Mouse (Mus musculus): ENCODE measurements around the gene Eps8l2. TPM values are rescaled to one million over a fixed set of nuclear protein-coding genes. Genes with fewer than 3 reads are reported as not detected.

Eps8l2 gene
- polyA plus RNA-seq, 1 experiment from 2014 or later, result 1.4 TPM

- ATAC-seq (ENCODE audit: low FRiP score, low read depth), result no peak
- Histone ChIP-seq H3K9ac (replicated peaks) (no peak overlapping the region), H3K27ac (replicated peaks) (no peak overlapping the region), H3K9me3 (no peaks in the 10 kb centered on the region), H3K36me3 (no peaks in the 10 kb centered on the region), H3K4me1 (0 out of 2 replicates have a peak, but pooled peaks cover 3% of the 10 kb centered on the region), H3K4me2 (replicated peaks) (no peak overlapping the region), H3K4me3 (no peak overlapping the region), H3K27me3 (peaks cover 1% of the 10 kb centered on the region; the same call in 1 of the 2 replicates)
- 72% methylated on average over 8 of the region's 8 CpGs for WGBS
These were observed 16.4 kb downstream of the Eps8l2 start for GRCm38 (mm10) chr7:141355051-141355450.

GRCm38 (mm10) chr7:141355626-141356326 is 17.1 kb downstream of the Eps8l2 start:
- no peaks in the 10 kb centered on the region for H3K36me3 ChIP-seq
- H3K9ac ChIP-seq (replicated peaks), result 0 out of 2 replicates have a peak overlapping the region, but pooled peaks have one; percentile 4
- H3K27ac ChIP-seq (replicated peaks), result no peak overlapping the region
- no peak overlapping the region for H3K4me2 ChIP-seq (replicated peaks)
- H3K9me3 ChIP-seq, result no peaks in the 10 kb centered on the region
- no peak for ATAC-seq (ENCODE audit: low FRiP score, low read depth)
- H3K4me3 ChIP-seq, result no peak overlapping the region
- H3K27me3 ChIP-seq, result peaks cover 9% of the 10 kb centered on the region
- 0 out of 2 replicates have a peak, but pooled peaks cover 3% of the 10 kb centered on the region for H3K4me1 ChIP-seq
- WGBS, result 54% methylated on average over 12 of the region's 12 CpGs

DNA sequence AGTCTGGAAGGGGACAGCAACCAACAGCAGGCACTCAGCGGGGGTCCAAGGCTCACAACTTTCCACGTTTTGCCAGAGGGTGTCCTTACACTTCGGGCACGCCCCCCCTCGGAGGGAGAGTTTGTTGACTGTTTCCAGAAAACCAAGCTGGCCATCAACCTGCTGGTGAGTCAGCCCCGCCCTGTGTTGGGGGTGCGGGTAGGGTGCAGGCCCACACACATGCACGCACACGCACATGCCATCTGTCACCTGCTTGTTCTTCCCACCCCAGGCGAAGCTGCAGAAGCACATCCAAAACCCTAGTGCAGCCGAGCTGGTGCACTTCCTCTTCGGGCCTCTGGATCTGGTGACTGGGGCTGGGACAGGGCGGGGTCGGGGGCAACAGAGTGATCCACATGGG is 18.3 kb downstream of the Eps8l2 start:
- no peak overlapping the region for H3K27ac ChIP-seq (replicated peaks)
- no peak for ATAC-seq (ENCODE audit: low FRiP score, low read depth)
- WGBS, result 85% methylated on average over 14 of the region's 14 CpGs

DNA sequence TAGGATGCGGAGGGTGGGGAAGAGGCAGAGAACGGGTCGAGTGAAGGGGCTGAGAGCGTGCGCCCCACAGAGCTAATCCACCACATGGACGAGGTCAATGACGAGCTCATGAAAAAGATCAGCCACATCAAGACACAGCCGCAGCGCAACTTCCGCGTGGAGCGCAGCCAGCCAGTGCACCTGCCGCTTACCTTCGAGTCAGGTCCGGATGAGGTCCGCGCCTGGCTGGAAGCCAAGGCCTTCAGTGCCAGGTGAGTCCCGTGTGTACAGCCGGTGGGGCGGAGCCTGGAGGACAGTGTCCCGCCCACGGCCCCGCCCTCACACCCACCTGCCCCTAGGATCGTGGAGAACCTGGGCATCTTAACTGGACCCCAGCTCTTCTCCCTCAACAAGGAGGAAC is 22.8 kb downstream of the Eps8l2 start:
- peaks cover 42% of the 10 kb centered on the region for H3K27me3 ChIP-seq
- no peak for ATAC-seq (ENCODE audit: low FRiP score, low read depth)
- 16% methylated on average over 24 of the region's 24 CpGs for WGBS

More for the DNA sequence above, 18.3 kb downstream of the Eps8l2 start:
- Histone ChIP-seq H3K9me3 (no peaks in the 10 kb centered on the region), H3K36me3 (no peaks in the 10 kb centered on the region), H3K4me3 (no peak overlapping the region), H3K4me2 (replicated peaks) (no peak overlapping the region), H3K4me1 (peaks cover 7% of the 10 kb centered on the region; the same call in 1 of the 2 replicates), H3K9ac (replicated peaks) (no peak overlapping the region), H3K27me3 (peaks cover 21% of the 10 kb centered on the region)

GRCm38 (mm10) chr7:141363106-141363751 is 24.5 kb downstream of the Eps8l2 start:
- Histone ChIP-seq H3K4me2 (replicated peaks) (no peak overlapping the region), H3K27me3 (peaks cover 46% of the 10 kb centered on the region), H3K4me3 (no peak overlapping the region), H3K9ac (replicated peaks) (no peak overlapping the region), H3K36me3 (no peaks in the 10 kb centered on the region), H3K4me1 (peaks cover 4% of the 10 kb centered on the region; the same call in 1 of the 2 replicates), H3K9me3 (no peaks in the 10 kb centered on the region), H3K27ac (replicated peaks) (no peak overlapping the region)
- WGBS, result 47% methylated on average over 4 of the region's 4 CpGs
- ATAC-seq (ENCODE audit: low FRiP score, low read depth), result 0 out of 2 replicates have a peak, but pooled peaks have one; percentile 54

More for the DNA sequence above, 22.8 kb downstream of the Eps8l2 start:
- H3K4me2 ChIP-seq (replicated peaks), result no peak overlapping the region
- no peak overlapping the region for H3K9ac ChIP-seq (replicated peaks)
- H3K36me3 ChIP-seq, result no peaks in the 10 kb centered on the region
- H3K4me1 ChIP-seq, result peaks cover 4% of the 10 kb centered on the region; the same call in 1 of the 2 replicates
- no peaks in the 10 kb centered on the region for H3K9me3 ChIP-seq
- no peak overlapping the region for H3K27ac ChIP-seq (replicated peaks)
- H3K4me3 ChIP-seq, result no peak overlapping the region

DNA sequence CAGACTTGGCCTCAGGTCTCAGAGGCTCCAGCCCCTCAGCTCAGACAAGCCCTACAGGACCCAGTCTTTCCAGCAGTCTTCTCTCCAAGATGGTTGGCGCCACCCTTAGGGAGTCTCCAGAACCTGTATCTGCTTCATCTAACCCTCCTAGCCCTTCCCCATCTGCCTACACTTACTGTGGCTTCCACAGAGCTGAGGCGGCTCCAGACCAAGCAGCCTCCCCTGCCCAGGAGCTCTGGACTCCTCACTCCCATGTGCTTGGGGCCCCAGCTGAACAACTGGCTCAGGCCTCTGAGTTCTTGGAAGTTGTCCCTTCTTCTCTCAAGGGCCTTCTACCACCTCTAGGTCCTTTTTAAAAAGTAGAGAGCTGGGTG is 25.1 kb downstream of the Eps8l2 start:
- WGBS, result 55% methylated on average over 2 of the region's 2 CpGs
- no peaks in the 10 kb centered on the region for H3K36me3 ChIP-seq
- no peak for ATAC-seq (ENCODE audit: low FRiP score, low read depth)
- H3K9ac ChIP-seq (replicated peaks), result no peak overlapping the region
- peaks cover 4% of the 10 kb centered on the region; the same call in 1 of the 2 replicates for H3K4me1 ChIP-seq
- no peak overlapping the region for H3K4me3 ChIP-seq
- no peak overlapping the region for H3K27ac ChIP-seq (replicated peaks)
- H3K27me3 ChIP-seq, result peaks cover 46% of the 10 kb centered on the region
- no peak overlapping the region for H3K4me2 ChIP-seq (replicated peaks)
- no peaks in the 10 kb centered on the region for H3K9me3 ChIP-seq

GRCm38 (mm10) chr7:141364349-141365048 is 25.8 kb downstream of the Eps8l2 start:
- no peak overlapping the region for H3K9ac ChIP-seq (replicated peaks)
- peaks cover 46% of the 10 kb centered on the region for H3K27me3 ChIP-seq
- no peak overlapping the region for H3K4me3 ChIP-seq
- H3K27ac ChIP-seq (replicated peaks), result no peak overlapping the region
- H3K4me1 ChIP-seq, result peaks cover 4% of the 10 kb centered on the region; the same call in 1 of the 2 replicates
- H3K36me3 ChIP-seq, result no peaks in the 10 kb centered on the region
- H3K9me3 ChIP-seq, result no peaks in the 10 kb centered on the region
- ATAC-seq (ENCODE audit: low FRiP score, low read depth), result no peak
- no peak overlapping the region for H3K4me2 ChIP-seq (replicated peaks)
- 83% methylated on average over 5 of the region's 5 CpGs for WGBS

DNA sequence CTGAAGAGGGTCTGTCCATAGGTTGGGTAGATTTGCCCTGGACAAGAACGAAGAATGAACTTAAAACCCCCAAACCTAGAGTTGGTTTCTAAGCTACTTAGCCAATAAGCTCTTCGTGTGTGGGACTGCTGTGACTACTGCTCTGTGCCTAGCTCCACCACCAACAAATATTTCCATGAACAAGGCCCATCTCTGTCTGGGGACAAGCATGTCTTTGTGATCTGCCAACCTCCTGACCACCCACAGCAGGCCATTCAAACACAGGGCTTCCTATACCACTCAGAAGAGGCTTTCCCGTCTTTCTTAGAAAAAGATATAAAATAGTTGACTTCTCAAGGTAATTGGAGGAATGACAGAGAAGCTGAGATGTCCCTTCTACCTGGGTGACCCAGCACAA is 26.4 kb downstream of the Eps8l2 start:
- no peak overlapping the region for H3K4me3 ChIP-seq

DNA sequence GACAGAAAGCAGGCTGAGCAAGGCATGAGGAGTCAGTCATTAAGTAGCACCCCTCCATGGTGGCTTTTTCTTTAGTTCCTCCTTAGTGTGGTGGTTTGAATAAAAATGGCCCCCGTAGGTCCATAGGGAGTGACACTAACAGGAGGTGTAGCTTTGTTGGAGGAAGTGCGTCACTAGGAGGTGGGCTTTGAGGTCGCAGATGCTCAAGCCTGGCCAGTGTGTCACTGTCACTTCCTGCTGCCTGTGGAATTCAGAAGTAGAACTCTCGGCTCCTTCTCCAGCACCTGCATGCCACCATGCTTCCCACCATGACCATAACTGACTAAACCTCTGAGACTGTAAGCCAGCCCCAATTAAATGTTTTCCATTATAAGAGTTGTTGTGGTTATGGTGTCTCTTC is 28.7 kb downstream of the Eps8l2 start:
- Histone ChIP-seq H3K36me3 (no peaks in the 10 kb centered on the region), H3K4me2 (replicated peaks) (no peak overlapping the region), H3K9ac (replicated peaks) (no peak overlapping the region), H3K4me3 (no peak overlapping the region), H3K27me3 (peaks cover 22% of the 10 kb centered on the region), H3K4me1 (no peaks in the 10 kb centered on the region), H3K9me3 (no peaks in the 10 kb centered on the region), H3K27ac (replicated peaks) (no peak overlapping the region)
- 90% methylated on average over 4 of the region's 4 CpGs for WGBS
- no peak for ATAC-seq (ENCODE audit: low FRiP score, low read depth)

More for the DNA sequence above, 26.4 kb downstream of the Eps8l2 start:
- no peak for ATAC-seq (ENCODE audit: low FRiP score, low read depth)
- H3K27me3 ChIP-seq, result peaks cover 45% of the 10 kb centered on the region
- no peak overlapping the region for H3K9ac ChIP-seq (replicated peaks)
- no peak overlapping the region for H3K27ac ChIP-seq (replicated peaks)
- H3K4me2 ChIP-seq (replicated peaks), result no peak overlapping the region
- WGBS, result 76% methylated on average over 3 of the region's 3 CpGs
- no peaks in the 10 kb centered on the region for H3K36me3 ChIP-seq
- H3K4me1 ChIP-seq, result peaks cover 4% of the 10 kb centered on the region; the same call in 1 of the 2 replicates
- no peaks in the 10 kb centered on the region for H3K9me3 ChIP-seq

DNA sequence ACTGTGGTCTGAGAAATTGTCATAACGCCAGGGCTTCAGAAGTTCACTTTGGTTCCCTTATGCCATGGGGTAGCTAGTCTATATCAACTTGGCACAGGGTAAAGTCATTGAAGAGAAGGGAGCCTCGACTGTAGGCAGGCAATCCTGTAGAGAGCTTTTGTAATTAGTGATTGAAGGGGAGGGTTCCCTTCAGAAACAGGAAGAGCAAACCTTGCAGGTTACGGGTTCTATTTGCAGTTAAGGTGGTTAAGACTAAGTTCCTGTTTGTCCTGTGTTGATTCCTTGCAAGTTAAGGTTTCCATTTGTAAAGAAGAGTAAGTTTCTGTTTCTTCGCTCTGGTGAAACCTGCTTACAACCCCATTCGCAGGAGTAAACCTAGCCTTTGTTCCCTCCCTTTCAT is 31.2 kb downstream of the Eps8l2 start:
- Histone ChIP-seq H3K9me3 (no peaks in the 10 kb centered on the region), H3K27me3 (0 out of 2 replicates have a peak, but pooled peaks cover 4% of the 10 kb centered on the region), H3K4me3 (no peak overlapping the region), H3K36me3 (no peaks in the 10 kb centered on the region), H3K27ac (replicated peaks) (no peak overlapping the region), H3K4me1 (no peaks in the 10 kb centered on the region; the same call in 1 of the 2 replicates), H3K9ac (replicated peaks) (no peak overlapping the region), H3K4me2 (replicated peaks) (no peak overlapping the region)
- 72% methylated on average over 5 of the region's 5 CpGs for WGBS
- no peak for ATAC-seq (ENCODE audit: low FRiP score, low read depth)

DNA sequence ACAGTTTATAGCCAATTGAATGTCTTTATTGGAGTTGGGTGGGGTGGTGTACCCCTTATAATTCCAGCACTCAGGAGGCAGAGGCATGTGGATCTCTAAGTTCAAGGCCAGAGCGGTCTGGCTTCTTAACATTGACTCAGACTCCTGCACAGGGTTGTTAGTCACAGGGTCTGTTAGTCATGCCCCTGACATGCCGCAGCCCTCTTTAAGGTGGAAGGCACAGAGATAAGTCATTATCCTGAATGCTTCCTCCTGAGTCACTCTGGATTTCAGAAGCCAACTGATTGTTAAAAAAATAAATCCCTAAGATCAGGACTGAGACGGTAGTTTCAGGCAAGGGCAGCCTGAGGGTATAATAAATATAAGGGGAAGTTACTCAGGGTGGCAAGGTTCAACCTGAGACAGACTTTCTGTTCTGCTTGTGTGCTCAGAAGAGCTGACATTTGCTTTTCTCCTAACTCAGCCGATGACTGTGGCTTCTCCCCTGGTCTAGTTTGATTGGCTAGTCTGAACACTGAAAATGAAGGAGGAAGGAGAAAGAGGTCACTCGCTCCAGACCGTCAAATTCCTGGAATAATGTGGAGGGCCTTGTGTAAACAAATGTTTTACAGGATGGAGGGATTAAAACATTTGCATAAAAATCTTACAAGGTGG is 33.4 kb downstream of the Eps8l2 start:
- 73% methylated on average over 6 of the region's 6 CpGs for WGBS
- H3K9me3 ChIP-seq, result no peaks in the 10 kb centered on the region
- no peak overlapping the region for H3K4me2 ChIP-seq (replicated peaks)
- ATAC-seq (ENCODE audit: low FRiP score, low read depth), result no peak
- no peak overlapping the region for H3K9ac ChIP-seq (replicated peaks)
- H3K4me3 ChIP-seq, result no peak overlapping the region
- H3K36me3 ChIP-seq, result no peaks in the 10 kb centered on the region
- 0 out of 2 replicates have a peak, but pooled peaks cover 4% of the 10 kb centered on the region for H3K27me3 ChIP-seq
- no peak overlapping the region for H3K27ac ChIP-seq (replicated peaks)
- H3K4me1 ChIP-seq, result no peaks in the 10 kb centered on the region; the same call in 1 of the 2 replicates

All from midbrain, embryonic 12.5 days (tissue).